Mouse (Mus musculus) liver, adult 2 months (tissue): ENCODE measurements around the gene AU021092. TPM values are rescaled to one million over a fixed set of nuclear protein-coding genes. Genes with fewer than 3 reads are reported as not detected.
A peak's percentile ranks its signal among the peaks of the same experiment; 100 is the strongest.

ENCODE experiments used
- DNase-seq: peaks from one replicate; pipeline ENCODE4 v3.0.0-alpha.2; 2011; ENCODE audit warnings: low read depth, low spot score; ENCODE audit errors: extremely low read depth
- H3K27ac ChIP-seq: fragments of 200-500 bp; replicated peaks from 2 replicates; pipeline ENCODE4 v1.5.1; 2012; ENCODE audit warnings: low read depth, mild to moderate bottlenecking, control low read depth, inconsistent platforms, low read length; ENCODE audit not compliant: insufficient read depth
- H3K27me3 ChIP-seq: fragments of 200-500 bp; 2 replicates; pipeline ENCODE4 v1.6.1; 2012; ENCODE audit warnings: mild to moderate bottlenecking, moderate library complexity, low read length, inconsistent platforms; ENCODE audit not compliant: control insufficient read depth, insufficient read depth
- H3K36me3 ChIP-seq: fragments of 200-500 bp; 2 replicates; pipeline ENCODE4 v1.6.1; 2012; ENCODE audit warnings: low read length, inconsistent platforms; ENCODE audit not compliant: control insufficient read depth, insufficient read depth
- H3K4me1 ChIP-seq: fragments of 200-500 bp; 2 replicates; pipeline ENCODE4 v1.6.1; 2011; ENCODE audit warnings: low read length; ENCODE audit not compliant: control insufficient read depth, insufficient read depth
- H3K4me3 ChIP-seq: fragments of 200-500 bp; 2 replicates; pipeline ENCODE4 v1.5.1; 2011; ENCODE audit warnings: low read depth, mild to moderate bottlenecking, control low read depth, low read length, moderate library complexity; ENCODE audit not compliant: insufficient read depth
- H3K79me2 ChIP-seq: fragments of 200-500 bp; 2 replicates; pipeline ENCODE4 v1.6.1; 2012; ENCODE audit warnings: inconsistent platforms, mild to moderate bottlenecking, low read length, moderate library complexity; ENCODE audit not compliant: control insufficient read depth, insufficient read depth
- H3K9ac ChIP-seq: fragments of 200-500 bp; 2 replicates; pipeline ENCODE4 v1.6.1; 2012; ENCODE audit warnings: low read depth, mild to moderate bottlenecking, control low read depth, inconsistent platforms, low read length
- CTCF ChIP-seq: fragments of 200-500 bp; IDR thresholded peaks from 2 replicates; pipeline ENCODE4 v1.5.1; 2011; ENCODE audit warnings: low read depth, low read length, control low read depth
- POLR2A ChIP-seq: fragments of 200-500 bp; IDR thresholded peaks from 2 replicates; pipeline ENCODE4 v1.6.1; 2011; ENCODE audit warnings: low read length, control low read depth; ENCODE audit not compliant: insufficient read depth; ENCODE audit errors: extremely low read depth
- WGBS: fragments of 180-500 bp; shearing (Covaris S2); methylation state at CpG from one replicate; pipeline ENCODE4 v1.1.7; 2018; 5-methylcytosine and 5-hydroxymethylcytosine counted together
- polyA plus RNA-seq: library from polyadenylated mRNA; depleted of rRNA; stranded (reverse); fragments of >200 nt; gene quantifications from 2 replicates; pipeline ENCODE4 v1.2.3, GENCODE M21; 2012
- total RNA-seq: library from RNA; depleted of rRNA; stranded (reverse); fragments of >200 nt; gene quantifications from 2 replicates; pipeline ENCODE4 v1.2.3, GENCODE M21; 2014

AU021092 gene
- total and polyA plus RNA-seq, 2 experiments, result 2.4 to 2.7 TPM

DNA sequence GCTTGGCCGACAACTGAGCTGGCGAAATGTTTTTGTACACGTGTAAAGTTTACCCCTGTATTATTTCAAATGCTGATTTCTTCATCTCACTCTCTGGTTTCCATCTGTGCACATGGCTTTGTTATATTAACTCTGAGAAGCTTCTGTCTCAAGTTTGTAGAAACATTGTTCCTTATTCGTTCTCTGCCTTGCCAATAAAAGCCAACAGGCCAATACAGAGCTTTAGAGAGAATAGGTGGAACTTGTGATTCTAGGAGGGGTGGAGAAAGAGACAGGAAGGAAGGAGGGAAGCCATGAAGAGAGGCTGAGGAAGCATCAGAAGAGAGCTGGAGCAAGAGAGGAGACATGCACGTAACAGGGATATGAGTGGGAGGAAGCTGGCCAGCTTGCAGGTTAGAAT is 16.0 kb downstream of the AU021092 start:
- 0 out of 2 replicates have a peak, but pooled peaks cover 3% of the 10 kb centered on the region for H3K79me2 ChIP-seq
- no peaks in the 10 kb centered on the region for H3K27me3 ChIP-seq
- H3K36me3 ChIP-seq, result no peaks in the 10 kb centered on the region; the same call in none of the 2 replicates
- 75% methylated on average over 5 of the region's 5 CpGs for WGBS
- H3K9ac ChIP-seq, result no peak overlapping the region
- H3K4me1 ChIP-seq, result peaks cover 5% of the 10 kb centered on the region
- H3K27ac ChIP-seq, result no peak overlapping the region
- no peak overlapping the region for H3K4me3 ChIP-seq
- TF ChIP-seq CTCF (no peak), POLR2A (no peak)
- DNase-seq, result no peak

DNA sequence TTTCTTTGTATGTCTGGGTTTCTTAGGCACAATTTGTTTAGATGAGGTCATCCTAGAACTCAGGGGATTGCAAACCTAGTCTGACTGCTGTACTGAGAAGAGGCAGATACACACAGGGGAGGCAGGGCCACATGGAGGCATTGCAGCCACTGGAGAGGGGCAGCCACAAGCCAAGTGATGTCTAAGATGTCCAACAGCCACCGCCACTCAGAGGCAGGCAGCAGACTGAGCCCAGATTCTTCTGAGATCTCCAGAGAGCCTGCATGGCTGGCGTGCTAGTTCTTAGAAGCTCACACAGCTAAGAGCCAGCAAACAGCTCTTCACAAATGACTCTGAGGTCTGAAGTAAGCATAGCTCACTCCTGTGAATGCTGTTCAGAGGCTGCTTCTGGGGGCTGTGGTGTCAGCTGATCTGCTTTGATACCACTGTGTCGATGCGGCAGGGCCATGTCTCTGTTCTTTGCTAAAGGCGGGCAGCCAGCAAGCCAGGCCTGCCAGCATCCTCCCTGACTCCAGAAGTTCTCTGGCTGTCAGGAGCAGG is 16.6 kb downstream of the AU021092 start:
- 96% methylated on average over 5 of the region's 5 CpGs for WGBS
- DNase-seq, result no peak
- H3K36me3 ChIP-seq, result no peaks in the 10 kb centered on the region; the same call in none of the 2 replicates
- H3K27ac ChIP-seq, result no peak overlapping the region
- no peak overlapping the region for H3K4me3 ChIP-seq
- no peaks in the 10 kb centered on the region for H3K27me3 ChIP-seq
- H3K79me2 ChIP-seq, result 0 out of 2 replicates have a peak, but pooled peaks cover 3% of the 10 kb centered on the region
- no peak for TF ChIP-seq CTCF
- TF ChIP-seq POLR2A, result no peak
- H3K4me1 ChIP-seq, result peaks cover 5% of the 10 kb centered on the region
- no peak overlapping the region for H3K9ac ChIP-seq

DNA sequence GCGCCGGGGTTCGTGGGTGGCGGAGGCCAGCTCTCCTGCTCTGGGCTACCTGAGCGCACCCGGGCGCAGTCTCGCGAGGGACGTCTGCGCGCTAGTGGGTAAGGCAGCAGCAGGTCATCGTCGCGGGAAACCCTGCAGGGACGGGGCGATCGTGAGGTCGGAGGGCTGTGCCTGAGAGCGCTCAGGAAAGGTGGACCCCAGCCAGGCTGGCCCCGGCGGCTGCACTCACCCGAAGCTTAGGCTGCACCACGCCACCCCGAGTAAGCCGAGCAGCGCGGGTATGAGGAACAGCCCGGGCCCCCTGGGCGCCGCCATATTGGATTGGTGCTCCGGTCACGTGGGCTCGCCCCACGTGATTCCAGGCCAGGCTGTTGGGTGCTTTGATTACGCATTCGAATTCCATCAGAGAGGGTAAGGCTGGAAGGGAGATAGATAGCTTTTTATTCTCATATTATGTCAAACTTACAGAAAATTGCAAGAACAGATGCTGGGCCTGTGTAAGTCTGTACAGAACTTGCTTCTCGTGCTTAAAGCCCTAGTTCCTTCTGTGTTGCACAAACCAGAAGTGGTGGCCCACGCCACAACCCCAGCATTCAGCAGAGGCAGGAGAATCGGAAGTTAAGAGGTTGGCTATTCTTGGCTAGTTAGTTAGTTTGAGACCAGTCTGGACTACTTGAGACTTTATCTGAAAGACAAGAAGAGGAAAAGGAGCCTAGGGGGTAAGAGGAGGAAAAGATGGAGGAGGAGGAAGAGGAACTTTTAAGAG is 18.2 kb downstream of the AU021092 start, which contains the start of gene Nagpa:
Gene Nagpa (minus strand): TSS at position 345 of the 766 bp plus-strand sequence.
- TF ChIP-seq CTCF (no peak), POLR2A (peak; percentile 55)
- peak; percentile 62 for DNase-seq
- 4% methylated on average over 40 of the region's 40 CpGs for WGBS
- no peaks in the 10 kb centered on the region for H3K27me3 ChIP-seq
- peak within 1 kb of the TSS; percentile 66 for H3K27ac ChIP-seq
- H3K4me3 ChIP-seq, result peak within 1 kb of the TSS; percentile 99
- H3K4me1 ChIP-seq, result peaks cover 5% of the 10 kb centered on the region
- peaks cover 7% of the 10 kb centered on the region for H3K36me3 ChIP-seq
- peak within 1 kb of the TSS; percentile 96 for H3K9ac ChIP-seq
- H3K79me2 ChIP-seq, result 0 out of 2 replicates have a peak, but pooled peaks cover 3% of the 10 kb centered on the region

DNA sequence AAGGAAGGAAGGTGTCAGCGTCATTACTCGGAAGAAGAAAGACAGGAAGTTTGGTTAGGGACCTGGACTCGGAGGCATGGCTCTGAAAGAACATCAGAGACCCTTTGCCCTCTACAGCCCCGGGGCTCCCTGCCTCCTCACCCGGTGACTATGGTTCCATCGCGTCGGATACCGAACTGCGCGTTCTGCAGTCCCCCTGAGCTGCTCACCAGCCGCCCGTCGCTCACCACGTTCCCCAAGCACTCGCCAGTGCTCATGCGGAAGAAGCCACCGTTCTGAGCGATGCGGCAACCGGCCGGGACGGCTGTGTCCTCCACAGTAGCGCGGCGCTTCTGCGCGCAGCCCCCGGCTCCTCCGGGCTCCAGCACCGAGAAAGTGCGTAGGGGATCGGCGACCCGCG is 18.9 kb downstream of the AU021092 start:
- no peak for DNase-seq
- Histone ChIP-seq H3K4me3 (peak overlapping the region; percentile 99), H3K9ac (peak overlapping the region; percentile 96), H3K4me1 (peaks cover 5% of the 10 kb centered on the region), H3K27ac (peak overlapping the region; percentile 66), H3K36me3 (peaks cover 8% of the 10 kb centered on the region), H3K27me3 (no peaks in the 10 kb centered on the region), H3K79me2 (0 out of 2 replicates have a peak, but pooled peaks cover 3% of the 10 kb centered on the region)
- TF ChIP-seq POLR2A (no peak), CTCF (no peak)
- WGBS, result under 1% methylated on average over 36 of the region's 36 CpGs

DNA sequence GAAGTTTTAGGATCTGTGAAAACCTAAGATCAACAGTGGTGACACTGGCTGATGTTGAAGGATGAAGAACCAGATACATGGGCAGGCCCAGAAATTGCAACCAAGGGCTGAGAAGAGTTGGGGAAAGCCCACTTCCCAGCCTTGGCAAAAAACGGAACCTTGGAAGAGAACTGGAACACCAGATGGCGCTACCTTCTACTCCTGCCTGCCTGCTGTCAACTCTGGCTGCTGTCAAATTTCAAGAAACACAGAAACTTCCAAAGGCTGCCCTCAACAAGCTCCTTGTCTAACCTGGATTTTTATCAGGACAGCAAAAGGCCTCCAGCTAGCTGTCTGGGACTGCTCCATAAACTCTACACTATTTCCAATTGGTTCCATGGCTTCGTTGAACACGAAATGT is 19.4 kb downstream of the AU021092 start:
- 0 out of 2 replicates have a peak, but pooled peaks cover 3% of the 10 kb centered on the region for H3K79me2 ChIP-seq
- H3K4me1 ChIP-seq, result peaks cover 5% of the 10 kb centered on the region
- TF ChIP-seq CTCF, result peak; percentile 71
- TF ChIP-seq POLR2A, result no peak
- peak; percentile 64 for DNase-seq
- peak overlapping the region; percentile 66 for H3K27ac ChIP-seq
- peaks cover 12% of the 10 kb centered on the region for H3K36me3 ChIP-seq
- no peaks in the 10 kb centered on the region for H3K27me3 ChIP-seq
- WGBS, result 3% methylated on average over 4 of the region's 4 CpGs
- no peak overlapping the region; the same call in 1 of the 2 replicates for H3K9ac ChIP-seq
- H3K4me3 ChIP-seq, result peak overlapping the region; percentile 99
